Mouse (Mus musculus): Measurements from ENCODE around the gene Hcar2. TPM values are rescaled to one million over a fixed set of nuclear protein-coding genes. Genes with fewer than 3 reads are reported as not detected.

Hcar2 gene
- polyA plus RNA-seq, 1 experiment from 2014 or later = not detected

DNA sequence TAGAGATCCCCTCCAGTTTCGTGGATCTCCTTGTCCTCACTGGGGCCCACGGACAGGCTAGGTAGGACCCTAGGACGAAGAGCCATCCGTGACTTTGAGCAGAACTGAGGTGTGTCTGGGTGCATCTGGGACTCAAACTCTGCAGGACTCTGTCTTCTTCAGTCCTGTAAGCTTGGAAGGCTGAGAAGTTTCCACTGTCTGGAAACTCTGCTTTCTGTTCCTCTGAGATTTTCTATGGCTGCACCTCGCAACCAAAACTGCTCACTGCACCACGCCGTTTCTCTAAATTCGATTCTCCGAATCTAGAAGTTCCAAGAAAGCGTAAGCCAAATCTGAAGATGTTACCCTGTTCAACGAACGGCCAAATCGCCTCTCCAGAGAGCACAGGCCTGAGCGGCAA lies 1.4 kb downstream of the Hcar2 start:
- no peak overlapping the region for H3K4me3 ChIP-seq (ENCODE audit: low read depth, low read length)
- H3K36me3 ChIP-seq (ENCODE audit: insufficient read depth) = no peaks in the 10 kb centered on the region
- H3K9me3 ChIP-seq (ENCODE audit: low read depth, low read length) = no peaks in the 10 kb centered on the region
- DNase-seq = no peak
- H3K27me3 ChIP-seq (ENCODE audit: insufficient read depth, low read length) = no peaks in the 10 kb centered on the region
- no peak for ATAC-seq (ENCODE audit: insufficient read depth)
- H3K9ac ChIP-seq = no peak overlapping the region
- no peak overlapping the region for H3K27ac ChIP-seq (ENCODE audit: low read depth)
- H3K4me2 ChIP-seq = no peak overlapping the region
- H3K4me1 ChIP-seq (ENCODE audit: insufficient read depth) = no peaks in the 10 kb centered on the region
- no peak for TF ChIP-seq CTCF (IDR thresholded peaks at IDR 0.05; ENCODE audit: low read depth)
- WGBS = 85% methylated on average over 14 of the region's 14 CpGs

DNA sequence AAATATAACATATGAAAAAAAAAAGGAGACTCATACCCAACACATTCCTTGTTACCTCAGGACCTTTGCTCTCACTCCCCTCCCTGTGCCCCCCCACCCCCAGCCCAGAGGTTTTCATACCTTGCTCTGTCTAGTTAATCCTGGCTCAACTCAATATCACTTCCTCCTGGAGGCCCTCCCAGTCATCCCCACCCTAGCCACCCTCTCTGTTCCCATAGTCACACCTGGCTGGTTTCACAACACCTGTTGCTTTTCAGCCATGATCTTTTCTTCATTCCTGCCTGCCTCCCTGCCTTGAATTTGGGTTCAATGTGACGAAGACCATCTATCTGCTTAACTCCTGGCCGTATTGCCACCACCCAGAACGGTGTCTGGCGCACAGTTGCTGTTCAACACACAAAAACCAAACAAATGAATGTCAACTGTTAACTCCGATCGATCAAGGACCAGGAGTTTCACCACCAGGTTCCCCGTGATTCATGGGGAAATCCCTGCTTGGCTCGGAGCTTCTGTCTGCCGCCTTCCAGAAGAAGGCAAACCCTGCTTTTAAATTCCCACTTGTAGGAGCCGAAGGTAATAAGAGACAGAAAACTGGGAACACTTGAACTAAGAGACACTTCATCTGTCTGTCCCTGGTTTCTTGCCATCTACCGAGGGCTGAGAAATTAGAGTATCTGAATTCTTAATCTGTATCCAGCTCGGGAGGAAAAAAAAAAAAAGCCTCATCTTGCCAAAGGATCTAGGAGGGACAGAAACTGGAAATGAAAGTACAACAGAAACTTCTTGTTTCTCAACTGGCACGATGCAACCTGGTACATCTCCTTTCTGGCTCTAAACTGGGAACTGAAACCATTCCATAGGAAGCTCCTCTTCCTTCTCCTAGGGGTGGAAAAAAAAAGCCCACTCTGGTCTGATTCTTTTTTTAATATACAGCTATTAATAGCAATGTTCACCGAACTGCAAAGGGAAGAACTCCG lies 2.6 kb downstream of the Hcar2 start:
- Histone ChIP-seq H3K4me2 (no peak overlapping the region), H3K4me1 (ENCODE audit: insufficient read depth) (no peaks in the 10 kb centered on the region), H3K4me3 (ENCODE audit: low read depth, low read length) (no peak overlapping the region), H3K9me3 (ENCODE audit: low read depth, low read length) (no peaks in the 10 kb centered on the region), H3K27me3 (ENCODE audit: insufficient read depth, low read length) (no peaks in the 10 kb centered on the region), H3K9ac (no peak overlapping the region), H3K36me3 (ENCODE audit: insufficient read depth) (no peaks in the 10 kb centered on the region), H3K27ac (ENCODE audit: low read depth) (no peak overlapping the region)
- 72% methylated on average over 15 of the region's 15 CpGs for WGBS
- ATAC-seq (ENCODE audit: insufficient read depth) = no peak
- TF ChIP-seq CTCF (IDR thresholded peaks at IDR 0.05; ENCODE audit: low read depth) = no peak
- no peak for DNase-seq

DNA sequence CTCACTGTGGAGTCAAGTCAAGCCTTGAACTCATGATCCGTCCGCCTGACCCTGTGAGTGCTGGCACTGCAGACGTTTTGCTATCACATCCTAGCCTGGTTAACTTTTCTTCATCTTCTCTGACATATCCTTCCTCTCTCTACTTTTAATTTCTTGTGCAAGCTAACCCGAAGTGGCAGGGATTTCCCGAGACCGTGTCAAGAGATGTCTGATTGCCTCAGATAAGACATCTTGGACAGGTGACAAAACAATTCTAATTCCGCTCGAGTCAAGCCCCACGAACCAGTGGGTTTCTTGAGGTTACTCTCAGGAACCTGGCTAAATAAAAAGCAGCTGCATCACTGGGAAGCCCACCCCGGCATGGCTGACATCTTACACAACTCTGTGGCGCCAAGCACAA lies 6.5 kb downstream of the Hcar2 start:
- 59% methylated on average over 11 of the region's 11 CpGs for WGBS
- no peak overlapping the region for H3K4me2 ChIP-seq
- H3K36me3 ChIP-seq (ENCODE audit: insufficient read depth) = no peaks in the 10 kb centered on the region
- no peak for ATAC-seq (ENCODE audit: insufficient read depth)
- no peak for DNase-seq
- H3K9me3 ChIP-seq (ENCODE audit: low read depth, low read length) = no peaks in the 10 kb centered on the region
- H3K27ac ChIP-seq (ENCODE audit: low read depth) = no peak overlapping the region
- no peak overlapping the region for H3K4me3 ChIP-seq (ENCODE audit: low read depth, low read length)
- no peaks in the 10 kb centered on the region for H3K4me1 ChIP-seq (ENCODE audit: insufficient read depth)
- TF ChIP-seq CTCF (IDR thresholded peaks at IDR 0.05; ENCODE audit: low read depth) = no peak
- H3K27me3 ChIP-seq (ENCODE audit: insufficient read depth, low read length) = no peaks in the 10 kb centered on the region
- H3K9ac ChIP-seq = no peak overlapping the region

DNA sequence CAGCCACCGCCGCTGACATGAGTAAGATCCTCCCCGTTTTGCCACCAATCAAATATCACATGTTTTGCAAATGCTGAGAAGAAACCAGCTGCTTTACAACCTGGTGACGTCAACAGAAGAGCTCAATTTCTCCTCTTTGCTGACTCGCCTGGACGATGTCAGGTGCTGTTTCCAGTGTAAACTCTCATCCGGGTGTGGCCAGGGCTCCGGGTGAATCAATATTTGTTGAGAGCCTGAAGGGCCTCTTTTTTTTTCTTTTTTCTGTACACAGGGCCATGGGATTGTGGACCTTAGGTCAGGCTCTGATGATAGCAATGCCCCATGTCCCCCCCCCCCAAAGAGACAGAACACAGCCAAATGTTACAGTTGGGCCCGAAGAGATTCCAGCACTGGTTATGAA lies 10.8 kb downstream of the Hcar2 start:
- H3K9ac ChIP-seq = no peak overlapping the region
- WGBS = 47% methylated on average over 9 of the region's 9 CpGs
- no peak overlapping the region for H3K4me3 ChIP-seq (ENCODE audit: low read depth, low read length)
- no peak for ATAC-seq (ENCODE audit: insufficient read depth)
- H3K9me3 ChIP-seq (ENCODE audit: low read depth, low read length) = no peaks in the 10 kb centered on the region
- H3K4me2 ChIP-seq = no peak overlapping the region
- no peaks in the 10 kb centered on the region for H3K27me3 ChIP-seq (ENCODE audit: insufficient read depth, low read length)
- no peak overlapping the region for H3K27ac ChIP-seq (ENCODE audit: low read depth)
- H3K4me1 ChIP-seq (ENCODE audit: insufficient read depth) = no peaks in the 10 kb centered on the region
- DNase-seq = peak; percentile 23
- TF ChIP-seq CTCF (IDR thresholded peaks at IDR 0.05; ENCODE audit: low read depth) = no peak
- H3K36me3 ChIP-seq (ENCODE audit: insufficient read depth) = no peaks in the 10 kb centered on the region

DNA sequence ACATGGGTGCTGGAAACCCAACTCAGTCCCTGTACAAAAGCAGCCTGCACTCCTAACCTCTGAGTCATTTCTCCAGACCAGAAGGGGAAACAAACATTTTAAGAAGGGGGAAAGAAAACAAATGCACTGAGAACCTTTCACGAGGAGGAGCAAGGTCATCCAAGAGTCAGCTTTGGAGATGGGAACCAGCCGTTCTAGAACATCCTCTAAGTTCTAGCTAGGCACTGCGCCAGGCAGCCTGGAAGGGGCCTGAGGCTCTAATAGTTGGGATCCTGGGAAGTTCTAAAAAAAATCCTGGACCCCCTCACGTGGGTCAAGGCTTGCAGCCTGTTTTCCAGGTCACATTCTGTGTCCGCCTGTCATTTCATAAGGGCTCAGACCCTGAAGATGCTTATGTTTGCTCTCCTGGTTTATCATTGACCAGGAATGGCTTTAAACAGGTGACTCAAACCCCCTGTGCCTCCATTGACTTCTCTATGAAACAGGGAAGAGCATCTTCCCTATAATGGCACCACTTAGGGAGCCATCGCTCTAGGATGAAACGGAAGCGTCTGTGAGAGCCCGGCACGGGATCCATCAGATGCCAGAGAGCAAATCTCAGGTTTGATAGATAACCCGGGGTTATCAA lies 11.3 kb downstream of the Hcar2 start:
- 54% methylated on average over 11 of the region's 11 CpGs for WGBS
- no peaks in the 10 kb centered on the region for H3K36me3 ChIP-seq (ENCODE audit: insufficient read depth)
- ATAC-seq (ENCODE audit: insufficient read depth) = no peak
- H3K9ac ChIP-seq = no peak overlapping the region
- no peak overlapping the region for H3K4me2 ChIP-seq
- no peaks in the 10 kb centered on the region for H3K4me1 ChIP-seq (ENCODE audit: insufficient read depth)
- no peak overlapping the region for H3K27ac ChIP-seq (ENCODE audit: low read depth)
- no peak overlapping the region for H3K4me3 ChIP-seq (ENCODE audit: low read depth, low read length)
- TF ChIP-seq CTCF (IDR thresholded peaks at IDR 0.05; ENCODE audit: low read depth) = no peak
- DNase-seq = no peak
- H3K9me3 ChIP-seq (ENCODE audit: low read depth, low read length) = no peaks in the 10 kb centered on the region
- no peaks in the 10 kb centered on the region for H3K27me3 ChIP-seq (ENCODE audit: insufficient read depth, low read length)

DNA sequence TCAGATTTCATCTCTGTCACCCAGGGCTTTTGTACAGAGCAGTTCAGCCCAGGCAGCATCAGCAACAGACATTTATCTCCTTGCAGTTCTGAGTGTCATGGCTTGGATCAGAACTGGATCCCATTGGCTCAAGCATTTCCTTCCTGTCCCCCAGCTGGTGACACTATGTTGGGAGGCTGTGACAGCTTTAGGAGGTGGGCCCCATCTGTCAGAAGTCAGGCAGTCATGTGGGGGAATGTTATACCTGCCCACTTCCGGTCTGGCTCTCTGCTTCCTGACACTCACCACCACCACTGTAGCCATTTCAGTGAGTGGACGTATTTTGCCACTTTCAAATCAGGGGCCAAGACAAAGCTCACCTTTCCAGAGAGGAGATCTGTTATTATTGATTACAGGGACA lies 13.9 kb downstream of the Hcar2 start:
- H3K4me2 ChIP-seq = no peak overlapping the region
- ATAC-seq (ENCODE audit: insufficient read depth) = no peak
- H3K27me3 ChIP-seq (ENCODE audit: insufficient read depth, low read length) = no peaks in the 10 kb centered on the region
- no peak for DNase-seq
- no peak overlapping the region for H3K4me3 ChIP-seq (ENCODE audit: low read depth, low read length)
- no peak overlapping the region for H3K9ac ChIP-seq
- H3K27ac ChIP-seq (ENCODE audit: low read depth) = no peak overlapping the region
- no peak for TF ChIP-seq CTCF (IDR thresholded peaks at IDR 0.05; ENCODE audit: low read depth)
- no peaks in the 10 kb centered on the region for H3K36me3 ChIP-seq (ENCODE audit: insufficient read depth)
- H3K9me3 ChIP-seq (ENCODE audit: low read depth, low read length) = no peaks in the 10 kb centered on the region
- H3K4me1 ChIP-seq (ENCODE audit: insufficient read depth) = no peaks in the 10 kb centered on the region
- 24% methylated on average over 2 of the region's 2 CpGs for WGBS

DNA sequence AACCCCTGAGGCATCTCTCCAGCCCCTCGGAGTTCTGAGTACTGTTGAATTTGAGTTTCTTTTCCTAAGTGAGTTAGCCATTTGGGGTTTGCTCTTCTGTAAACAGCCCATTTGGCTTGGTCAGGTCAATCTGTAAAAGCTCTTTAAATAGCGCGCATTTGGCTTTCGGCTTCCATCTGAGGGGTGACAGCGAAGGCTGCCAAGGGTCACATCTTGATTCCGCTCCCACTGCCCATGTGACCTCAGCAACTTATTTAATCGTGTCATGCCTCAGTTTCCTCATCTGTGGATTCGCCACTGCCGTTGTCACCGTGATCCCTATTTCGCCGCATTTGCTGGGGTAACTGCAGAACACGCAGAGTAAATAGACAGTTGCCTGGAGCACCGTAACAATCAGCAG lies 21.0 kb downstream of the Hcar2 start:
- H3K4me1 ChIP-seq (ENCODE audit: insufficient read depth) = no peaks in the 10 kb centered on the region
- H3K36me3 ChIP-seq (ENCODE audit: insufficient read depth) = no peaks in the 10 kb centered on the region
- no peak for TF ChIP-seq CTCF (IDR thresholded peaks at IDR 0.05; ENCODE audit: low read depth)
- no peaks in the 10 kb centered on the region for H3K9me3 ChIP-seq (ENCODE audit: low read depth, low read length)
- H3K4me2 ChIP-seq = no peak overlapping the region
- ATAC-seq (ENCODE audit: insufficient read depth) (no peak), DNase-seq (no peak)
- 89% methylated on average over 14 of the region's 14 CpGs for WGBS
- no peaks in the 10 kb centered on the region for H3K27me3 ChIP-seq (ENCODE audit: insufficient read depth, low read length)
- H3K9ac ChIP-seq = no peak overlapping the region
- no peak overlapping the region for H3K27ac ChIP-seq (ENCODE audit: low read depth)
- no peak overlapping the region for H3K4me3 ChIP-seq (ENCODE audit: low read depth, low read length)
